Mouse (Mus musculus) ES-E14 (cell line): ENCODE measurements around the gene Rcan2.

Experiments used
- ZC3H11A ChIP-seq: IDR thresholded peaks from 2 replicates; pipeline ENCODE4 v1.6.1; 2012; ENCODE audit warnings: low read depth, mild to moderate bottlenecking, inconsistent platforms, low read length, borderline replicate concordance
- ZNF384 ChIP-seq: IDR thresholded peaks from 2 replicates; pipeline ENCODE4 v1.6.1; 2012; ENCODE audit warnings: low read depth, low read length, inconsistent platforms

GRCm38 (mm10) chr17:43904896-43905295 is 103.7 kb downstream of the Rcan2 start:
- TF ChIP-seq ZC3H11A (no peak), ZNF384 (no peak)
